In the genomic region with DNA sequence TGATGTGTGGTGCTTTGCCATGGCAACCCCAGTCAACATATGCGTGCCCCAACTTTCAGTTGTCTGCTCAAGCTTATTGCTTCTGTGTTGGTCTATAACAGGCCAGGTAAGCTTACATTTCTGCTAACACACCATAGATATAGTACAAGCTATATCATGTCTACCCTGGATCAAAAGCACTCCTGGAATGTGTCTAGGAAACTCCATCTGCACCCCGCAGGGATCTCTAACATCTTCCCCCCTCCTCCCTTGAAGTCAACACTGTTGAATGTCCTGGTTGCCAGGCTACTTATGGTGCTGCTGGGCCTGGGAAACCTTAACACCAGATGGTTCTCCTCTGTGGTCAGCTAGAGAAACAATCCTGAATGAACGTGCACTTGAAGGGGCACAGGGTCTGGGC, we compare ENCODE assay signal across 15 mouse cellular contexts. TPM values are rescaled to one million over a fixed set of nuclear protein-coding genes. Genes with fewer than 3 reads are reported as not detected.
DNase-seq lines count a peak whose midpoint lies in the region; ATAC-seq and TF ChIP-seq lines count a peak whose summit lies in the region.
"Had no signal": no experiment of that assay in that cellular context is flagged by ENCODE, and none has a peak within 500 bp of the region (broad histone marks: within the 10 kb centered on the region; RNA-seq: fewer than 3 reads in every experiment).

No protein-coding gene starts in this region.

- no peaks in the 10 kb centered on the region for H3K9me3 ChIP-seq in heart, embryonic 12.5 days (replicated peaks)
- H3K9me3 ChIP-seq in heart, postnatal 0 days (replicated peaks; ENCODE audit: control insufficient read depth, low read length) = no peaks in the 10 kb centered on the region
- H3K9me3 ChIP-seq: forebrain, embryonic 15.5 days; hindbrain, embryonic 13.5 days had no signal

- no peaks in the 10 kb centered on the region for H3K36me3 ChIP-seq in heart, embryonic 12.5 days
- no peaks in the 10 kb centered on the region for H3K36me3 ChIP-seq in heart, postnatal 0 days (replicated peaks; ENCODE audit: control insufficient read depth, insufficient read depth, low read length)
- H3K36me3 ChIP-seq: forebrain, embryonic 15.5 days; hindbrain, embryonic 13.5 days had no signal

- no peak for ATAC-seq in heart, embryonic 12.5 days (ENCODE audit: insufficient number of reproducible peaks, low FRiP score)
- ATAC-seq in heart, postnatal 0 days (ENCODE audit: insufficient read depth, low read depth) = no peak
- ATAC-seq: forebrain, embryonic 15.5 days had no signal

- 38% methylated on average over 3 of the region's 3 CpGs for WGBS in heart, embryonic 12.5 days
- WGBS in heart, postnatal 0 days = 39% methylated on average over 3 of the region's 3 CpGs

- no peaks in the 10 kb centered on the region for H3K27me3 ChIP-seq in heart, embryonic 12.5 days (replicated peaks)
- H3K27me3 ChIP-seq in heart, postnatal 0 days (ENCODE audit: control insufficient read depth, insufficient read depth, low read length) = no peaks in the 10 kb centered on the region
- H3K27me3 ChIP-seq: forebrain, embryonic 15.5 days; hindbrain, embryonic 13.5 days had no signal

- intact Hi-C loops in heart, postnatal 36 days (cut with DNase I) = loop anchor here (5.0 kb wide), 1 partner anchor 85 kb away; no protein-coding TSS in a partner anchor

- TF ChIP-seq CTCF in heart, postnatal 0 days (IDR thresholded peaks at IDR 0.05; ENCODE audit: low read depth) = no peak

- H3K9ac ChIP-seq in heart, embryonic 12.5 days = no peak overlapping the region
- no peak overlapping the region for H3K9ac ChIP-seq in heart, postnatal 0 days (replicated peaks; ENCODE audit: low read depth, low read length)
- H3K9ac ChIP-seq: forebrain, embryonic 15.5 days; hindbrain, embryonic 13.5 days had no signal

- no peak for TF ChIP-seq EP300 in heart, postnatal 0 days (IDR thresholded peaks at IDR 0.05; ENCODE audit: low read depth)

- H3K4me2 ChIP-seq in heart, embryonic 12.5 days = peak overlapping the region; percentile 45; the same call in 1 of the 2 replicates
- H3K4me2 ChIP-seq in heart, postnatal 0 days (ENCODE audit: low read depth, low read length) = peak overlapping the region; percentile 33; the same call in 1 of the 2 replicates
- H3K4me2 ChIP-seq: forebrain, embryonic 15.5 days; hindbrain, embryonic 13.5 days had no signal

- H3K4me3 ChIP-seq in heart, embryonic 12.5 days = no peak overlapping the region
- no peak overlapping the region for H3K4me3 ChIP-seq in heart, postnatal 0 days (ENCODE audit: low read depth, low read length)
- H3K4me3 ChIP-seq: forebrain, embryonic 15.5 days; hindbrain, embryonic 13.5 days had no signal

- peaks cover 45% of the 10 kb centered on the region for H3K4me1 ChIP-seq in heart, embryonic 12.5 days (replicated peaks)
- H3K4me1 ChIP-seq in heart, postnatal 0 days (ENCODE audit: control insufficient read depth, insufficient read depth) = peaks cover 34% of the 10 kb centered on the region
- H3K4me1 ChIP-seq: forebrain, embryonic 15.5 days had no signal

- H3K27ac ChIP-seq in heart, embryonic 12.5 days (ENCODE audit: poor library complexity, severe bottlenecking) = peak overlapping the region; percentile 57
- no peak overlapping the region for H3K27ac ChIP-seq in heart, postnatal 0 days (ENCODE audit: low read depth)
- H3K27ac ChIP-seq: forebrain, embryonic 15.5 days; hindbrain, embryonic 13.5 days had no signal

- no peak for DNase-seq in heart, postnatal 36 days
- peak; percentile 41 for DNase-seq in layer of hippocampus, adult 9-11 months
- DNase-seq in layer of hippocampus, adult 8-10 months (ENCODE audit: low spot score in 2 of 2) = no peak
- DNase-seq in embryo, embryonic 10.5 days (ENCODE audit: low spot score) = peak; percentile 57
- no peak for DNase-seq in heart, postnatal 0 days (ENCODE audit: low spot score)
- no peak for DNase-seq in retina, postnatal 1 day
- DNase-seq: adrenal gland, postnatal 10 days; cerebellum, adult 9-11 months; gastrocnemius, postnatal 14 days; kidney, adult 9 months; thymus, adult 18-20 months had no signal

RNA-seq across cellular contexts. Expression of gene Ntf3, which starts 24.0 kb away (rescaled TPM):
- polyA plus RNA-seq in heart, embryonic 12.5 days (2016; fragmentation: Nextera tagmentation; extraction: Ambion mirVana) = 8.2 and 8.9 TPM in 2 replicates
- 1 to 10 TPM; 3.4 to 4.5 TPM for total RNA-seq in heart, postnatal 36 days (2021)
- total RNA-seq in layer of hippocampus, adult 8-10 months (2022) = 1 to 10 TPM; 9.1 to 10.0 (median 9.8) TPM
- total RNA-seq in heart, postnatal 0 days (2014; rRNA removed; ENCODE audit: low replicate concordance) = 5.2 and 8.3 TPM in 2 replicates
- 5.5 and 6.1 TPM in 2 replicates for polyA plus RNA-seq in heart, postnatal 0 days (2015; fragmentation: Nextera tagmentation; extraction: Ambion mirVana)
- total RNA-seq: MEL had no signal

Comparison
In these comparisons a context has a peak if more than half of its experiments do, and no peak if none do; other contexts are left out.
1. DNase-seq: peak in layer of hippocampus, adult 9-11 months (single experiment) and embryo, embryonic 10.5 days (single experiment); none in heart, postnatal 36 days (0 of 2), layer of hippocampus, adult 8-10 months (0 of 2), heart, postnatal 0 days (single experiment) and retina, postnatal 1 day (single experiment).